Mouse (Mus musculus) embryonic fibroblast, embryonic 13.5 days (primary cell): ENCODE data around the gene Brca1. TPM values are rescaled to one million over a fixed set of nuclear protein-coding genes. Genes with fewer than 3 reads are reported as not detected.
"Not testable (repeated sequence)": the region's sequence is repeated elsewhere in the genome, so short reads cannot be mapped to it uniquely, and the experiment has no call there.

Experiments
- H3K27ac ChIP-seq: 2 replicates; pipeline ENCODE4 v1.5.1; 2012; ENCODE audit warnings: low read length, control low read depth, inconsistent platforms; ENCODE audit not compliant: insufficient read depth
- H3K4me1 ChIP-seq: 2 replicates; pipeline ENCODE4 v1.6.1; 2011; ENCODE audit warnings: low read length; ENCODE audit not compliant: control insufficient read depth, insufficient read depth
- H3K4me3 ChIP-seq: 2 replicates; pipeline ENCODE4 v1.5.1; 2011; ENCODE audit warnings: mild to moderate bottlenecking, control low read depth, low read length; ENCODE audit not compliant: insufficient read depth
- CTCF ChIP-seq: IDR thresholded peaks from 2 replicates; pipeline ENCODE4 v1.5.1; 2011; ENCODE audit warnings: mild to moderate bottlenecking, control low read depth, low read length, moderate library complexity, borderline replicate concordance; ENCODE audit not compliant: insufficient read depth
- POLR2A ChIP-seq: IDR thresholded peaks from 2 replicates; pipeline ENCODE4 v1.6.1; 2011; ENCODE audit warnings: low read depth, mild to moderate bottlenecking, control low read depth, low read length, moderate library complexity
- polyA plus RNA-seq: library from polyadenylated mRNA; stranded (reverse); fragments of >200 nt; gene quantifications from 2 replicates; pipeline ENCODE4 v1.2.4, GENCODE M21; 2011; ENCODE audit warnings: low read depth; ENCODE audit not compliant: missing spikeins, insufficient read length

Brca1 gene
- polyA plus RNA-seq, 1 experiment, result 11.2 TPM

- peaks cover 2% of the 10 kb centered on the region; the same call in 1 of the 2 replicates for H3K4me1 ChIP-seq
- TF ChIP-seq POLR2A, result peak; percentile 46; the same call in 1 of the 2 replicates
- no peak for TF ChIP-seq CTCF
- no peak overlapping the region for H3K27ac ChIP-seq
- no peak overlapping the region for H3K4me3 ChIP-seq
Measured at GRCm38 (mm10) chr11:101446319-101446718, 105.4 kb downstream of the Brca1 start.

GRCm38 (mm10) chr11:101442760-101443159 is 109.0 kb downstream of the Brca1 start:
- Histone ChIP-seq H3K4me1 (no peaks in the 10 kb centered on the region), H3K4me3 (peak overlapping the region; percentile 100), H3K27ac (peak overlapping the region; percentile 45)
- TF ChIP-seq CTCF, result no peak
- TF ChIP-seq POLR2A, result no peak

- Histone ChIP-seq H3K27ac (peak within 1 kb of the TSS; percentile 45), H3K4me3 (peak within 1 kb of the TSS; percentile 100), H3K4me1 (no peaks in the 10 kb centered on the region)
- TF ChIP-seq CTCF (peak; percentile 36; the same call in 1 of the 2 replicates), POLR2A (peak; percentile 86)
Measured at GRCm38 (mm10) chr11:101442127-101442693, 109.5 kb downstream of the Brca1 start, which contains the start of gene Rpl27. TSS of gene Rpl27 (plus strand) at chr11:101442298.

GRCm38 (mm10) chr11:101441450-101442126 is 110.2 kb downstream of the Brca1 start:
- not testable (repeated sequence) for H3K4me1 ChIP-seq, H3K27ac ChIP-seq, H3K4me3 ChIP-seq

Other genes starting within 250 kb of the Brca1 start
- gene Becn1, start 249.7 kb downstream of the Brca1 start, polyA plus RNA-seq, result 77.3 and 86.3 TPM in 2 replicates
- gene Psme3, start 235.7 kb downstream of the Brca1 start, polyA plus RNA-seq, result 127 and 143 TPM in 2 replicates
- 1.3 and 1.7 TPM in 2 replicates for gene Aoc2, start 226.9 kb downstream of the Brca1 start, polyA plus RNA-seq
- gene Aoc3, start 221.3 kb downstream of the Brca1 start, polyA plus RNA-seq, result 2.7 and 4.2 TPM in 2 replicates
- not detected in 2 replicates for gene G6pc, start 184.4 kb downstream of the Brca1 start, polyA plus RNA-seq
- 4.4 and 11.3 TPM in 2 replicates for gene Aarsd1, start 134.3 kb downstream of the Brca1 start, polyA plus RNA-seq
- gene Gm27029, start 127.2 kb downstream of the Brca1 start, polyA plus RNA-seq, result 12.6 and 14.7 TPM in 2 replicates
- 8.0 and 10.1 TPM in 2 replicates for gene Rundc1, start 126.9 kb downstream of the Brca1 start, polyA plus RNA-seq
- gene Ptges3l, start 126.6 kb downstream of the Brca1 start, polyA plus RNA-seq, result 14.6 and 27.7 TPM in 2 replicates
- 668 and 702 TPM in 2 replicates for gene Rpl27, start 109.7 kb downstream of the Brca1 start, polyA plus RNA-seq
- 24.3 and 24.7 TPM in 2 replicates for gene Ifi35, start 103.5 kb downstream of the Brca1 start, polyA plus RNA-seq
- 9.5 and 11.2 TPM in 2 replicates for gene Rnd2, start 87.0 kb downstream of the Brca1 start, polyA plus RNA-seq
- gene Vat1, start 85.7 kb downstream of the Brca1 start, polyA plus RNA-seq, result 218 and 264 TPM in 2 replicates
- 126 and 209 TPM in 2 replicates for gene Nbr1, start 194 bp upstream of the Brca1 start, polyA plus RNA-seq
- gene Tmem106a, start 30.3 kb upstream of the Brca1 start, polyA plus RNA-seq, result 13.3 and 15.6 TPM in 2 replicates
- not detected in 2 replicates for gene Gm11634, start 47.3 kb upstream of the Brca1 start, polyA plus RNA-seq
- gene Rdm1, start 75.2 kb upstream of the Brca1 start, polyA plus RNA-seq, result 10.8 and 18.1 TPM in 2 replicates
- gene Arl4d, start 113.6 kb upstream of the Brca1 start, polyA plus RNA-seq, result 4.1 and 6.5 TPM in 2 replicates
- gene Dhx8, start 181.0 kb upstream of the Brca1 start, polyA plus RNA-seq, result 27.1 and 29.4 TPM in 2 replicates
- 17.3 and 43.6 TPM in 2 replicates for gene Etv4, start 233.4 kb upstream of the Brca1 start, polyA plus RNA-seq